Mouse (Mus musculus): ENCODE measurements around the gene Smpd2. TPM values are rescaled to one million over a fixed set of nuclear protein-coding genes. Genes with fewer than 3 reads are reported as not detected.

Gene Smpd2
- total RNA-seq (2017), result 15.0 and 19.4 TPM in 2 replicates

- ATAC-seq (replicated peaks in 1 of 2; ENCODE audit: insufficient read depth in 1 of 2, low FRiP score in 2 of 2, low TSS enrichment in 1 of 2, low read depth in 1 of 2, poor library complexity in 2 of 2, severe bottlenecking in 2 of 2), result peak; percentile 94 to 96
Observed at GRCm38 (mm10) chr10:41489708-41490517, at the start of gene Smpd2, which contains the start of gene Ppil6. Gene Smpd2 (minus strand): TSS chr10:41490369. Gene Ppil6 (plus strand): TSS chr10:41490439.

- no peak for ATAC-seq (replicated peaks in 1 of 2; ENCODE audit: insufficient read depth in 1 of 2, low FRiP score in 2 of 2, low TSS enrichment in 1 of 2, low read depth in 1 of 2, poor library complexity in 2 of 2, severe bottlenecking in 2 of 2)
Observed at GRCm38 (mm10) chr10:41538986-41539385, 48.8 kb upstream of the Smpd2 start.

GRCm38 (mm10) chr10:41537983-41538330 is 47.8 kb upstream of the Smpd2 start:
- no peak for ATAC-seq (replicated peaks in 1 of 2; ENCODE audit: insufficient read depth in 1 of 2, low FRiP score in 2 of 2, low TSS enrichment in 1 of 2, low read depth in 1 of 2, poor library complexity in 2 of 2, severe bottlenecking in 2 of 2)

DNA sequence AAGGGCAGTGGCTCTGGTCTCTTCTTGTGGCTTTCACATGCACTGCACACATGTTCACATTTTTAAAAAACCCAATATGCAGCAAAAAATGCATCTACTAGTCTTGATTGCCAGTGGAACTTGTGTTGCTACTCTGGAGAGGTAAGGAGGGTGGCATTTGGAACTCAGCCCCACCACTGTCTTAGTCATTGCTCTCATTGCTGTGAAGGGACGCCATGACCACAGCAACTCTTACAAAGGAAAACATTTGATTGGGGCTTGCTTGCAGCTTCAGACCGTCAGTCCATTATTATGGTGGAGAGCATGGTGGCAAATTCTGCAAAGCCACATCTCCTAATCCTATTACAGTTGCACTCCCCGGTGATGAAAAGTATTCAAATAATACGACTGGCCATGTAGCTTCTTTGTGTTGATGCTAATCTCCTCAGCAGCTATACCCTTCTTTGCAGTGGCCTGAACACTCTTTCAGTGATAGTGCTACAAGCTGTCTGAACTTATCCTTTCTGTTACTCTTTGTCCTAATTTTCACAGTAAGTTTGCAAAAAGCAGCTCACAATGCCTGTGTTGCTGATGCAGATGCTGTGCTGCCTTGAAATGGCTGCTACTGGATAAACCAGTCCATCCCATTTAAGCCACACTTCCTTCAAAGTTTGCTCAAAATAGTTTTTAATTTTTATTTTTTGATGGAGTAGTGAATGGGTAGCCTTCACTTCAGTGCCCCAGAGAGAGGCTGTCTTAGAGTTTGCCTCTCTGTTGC is 47.2 kb upstream of the Smpd2 start:
- ATAC-seq (replicated peaks in 1 of 2; ENCODE audit: insufficient read depth in 1 of 2, low FRiP score in 2 of 2, low TSS enrichment in 1 of 2, low read depth in 1 of 2, poor library complexity in 2 of 2, severe bottlenecking in 2 of 2), result no peak

DNA sequence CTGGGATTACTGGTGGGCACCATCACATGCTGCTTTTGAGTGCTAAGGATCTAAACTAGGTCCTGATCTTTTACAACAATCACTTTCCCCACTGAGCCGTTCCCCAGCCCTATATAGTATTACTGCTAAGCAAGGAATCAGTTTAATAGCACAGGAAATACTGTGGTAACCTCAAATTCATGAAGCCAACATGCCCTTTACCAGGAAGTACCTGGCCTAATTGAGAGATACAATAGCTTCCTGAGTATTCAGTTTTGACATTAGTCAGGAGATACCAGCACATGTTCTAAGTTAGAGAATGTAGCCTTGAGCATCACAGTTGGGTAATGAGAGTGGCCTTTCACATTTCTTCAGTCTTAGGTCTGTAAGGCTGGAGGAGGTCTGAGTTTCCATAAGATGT is 46.5 kb upstream of the Smpd2 start:
- ATAC-seq (replicated peaks in 1 of 2; ENCODE audit: insufficient read depth in 1 of 2, low FRiP score in 2 of 2, low TSS enrichment in 1 of 2, low read depth in 1 of 2, poor library complexity in 2 of 2, severe bottlenecking in 2 of 2), result no peak

DNA sequence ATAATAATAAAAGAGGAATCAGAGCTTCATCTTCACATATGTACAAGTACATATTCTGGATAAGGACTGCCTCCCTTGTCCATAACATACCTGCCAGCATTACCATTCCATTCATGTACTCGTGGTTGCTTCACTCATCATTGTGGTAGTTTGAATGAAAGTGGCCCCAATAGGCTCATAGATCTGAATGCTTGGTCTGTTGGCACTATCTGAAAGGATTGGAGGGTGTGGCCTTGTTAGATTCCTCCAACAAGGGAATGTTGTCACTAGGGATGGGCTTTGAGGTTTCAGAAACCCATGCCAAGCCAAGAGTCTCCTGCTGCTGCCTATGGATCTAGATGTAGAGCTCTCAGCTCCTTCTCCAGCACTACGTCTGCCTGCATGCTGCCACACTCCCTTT is 45.8 kb upstream of the Smpd2 start:
- ATAC-seq (replicated peaks in 1 of 2; ENCODE audit: insufficient read depth in 1 of 2, low FRiP score in 2 of 2, low TSS enrichment in 1 of 2, low read depth in 1 of 2, poor library complexity in 2 of 2, severe bottlenecking in 2 of 2), result no peak

DNA sequence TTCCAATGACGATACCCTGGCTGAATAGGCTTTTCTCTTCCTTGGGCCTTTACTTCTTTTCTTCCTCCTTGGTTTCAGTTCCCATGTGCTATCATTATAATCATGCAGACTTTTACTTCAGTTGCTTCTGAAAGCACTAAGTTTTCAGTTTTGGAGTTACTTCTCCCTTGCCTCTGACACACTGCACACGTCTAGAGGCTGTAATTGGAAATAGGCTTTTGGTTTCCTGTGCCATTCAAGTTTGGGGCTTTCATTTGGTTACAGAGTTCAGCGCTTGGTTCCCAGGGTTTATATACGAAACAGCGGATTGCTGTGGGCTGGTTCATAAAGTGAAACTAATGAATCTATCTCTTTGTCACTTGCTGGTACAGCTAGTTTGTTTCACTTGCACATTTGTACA is 39.8 kb upstream of the Smpd2 start:
- ATAC-seq (replicated peaks in 1 of 2; ENCODE audit: insufficient read depth in 1 of 2, low FRiP score in 2 of 2, low TSS enrichment in 1 of 2, low read depth in 1 of 2, poor library complexity in 2 of 2, severe bottlenecking in 2 of 2), result peak; percentile 53 to 69; a peak in 3 of 4 replicates

DNA sequence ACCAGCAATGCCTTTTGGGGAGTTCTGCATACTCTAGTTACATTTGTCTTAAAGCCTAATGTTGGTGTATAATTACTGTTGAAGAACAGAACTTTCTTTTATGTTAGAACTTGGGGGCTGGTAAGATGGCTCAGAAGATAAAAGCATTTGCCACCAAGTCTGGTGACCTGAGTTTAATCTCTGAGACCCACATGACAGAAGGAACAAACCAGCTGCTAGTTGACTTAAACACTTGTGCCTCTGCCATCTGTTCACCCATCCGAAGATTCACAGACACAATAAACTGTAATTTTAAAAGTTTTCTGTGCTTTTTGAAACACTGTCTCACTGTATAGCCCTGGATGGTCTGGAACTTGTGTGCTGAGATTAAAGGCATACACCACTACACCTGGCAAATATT is 35.5 kb upstream of the Smpd2 start:
- ATAC-seq (replicated peaks in 1 of 2; ENCODE audit: insufficient read depth in 1 of 2, low FRiP score in 2 of 2, low TSS enrichment in 1 of 2, low read depth in 1 of 2, poor library complexity in 2 of 2, severe bottlenecking in 2 of 2), result no peak

DNA sequence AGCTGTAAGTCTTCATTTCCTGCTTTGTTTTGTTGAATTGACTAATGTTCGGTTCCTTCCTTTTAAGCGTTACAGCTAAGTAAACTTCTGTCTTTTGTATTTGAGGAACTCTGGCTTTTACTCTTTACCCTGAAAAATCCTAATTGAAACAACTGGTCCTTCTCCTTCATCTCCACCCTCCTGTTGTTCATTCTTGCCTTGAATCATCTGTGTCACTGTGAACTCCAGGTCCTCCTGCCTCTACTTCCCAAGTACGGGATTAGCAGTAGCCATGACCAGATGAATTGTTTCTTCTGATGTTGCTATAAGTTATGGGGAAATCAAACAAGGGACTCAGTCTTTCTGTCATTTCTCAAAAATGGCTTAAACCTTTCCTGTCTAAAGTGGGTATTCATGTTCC is 33.2 kb upstream of the Smpd2 start:
- no peak for ATAC-seq (replicated peaks in 1 of 2; ENCODE audit: insufficient read depth in 1 of 2, low FRiP score in 2 of 2, low TSS enrichment in 1 of 2, low read depth in 1 of 2, poor library complexity in 2 of 2, severe bottlenecking in 2 of 2)

DNA sequence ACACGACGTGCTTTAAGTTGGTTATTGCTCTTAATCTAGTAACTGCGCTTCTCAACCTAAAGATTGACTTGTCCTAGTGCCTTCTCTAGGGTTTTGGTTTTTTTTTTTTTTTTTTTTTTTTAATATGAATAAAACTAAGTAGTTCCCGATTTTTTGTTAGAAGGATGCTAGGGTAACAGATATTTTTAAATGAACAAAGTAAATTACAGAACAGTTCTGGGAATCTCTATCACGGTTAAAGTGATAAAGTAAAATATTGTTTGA is 30.2 kb upstream of the Smpd2 start:
- ATAC-seq (replicated peaks in 1 of 2; ENCODE audit: insufficient read depth in 1 of 2, low FRiP score in 2 of 2, low TSS enrichment in 1 of 2, low read depth in 1 of 2, poor library complexity in 2 of 2, severe bottlenecking in 2 of 2), result no peak

- peak in 1 of 2 experiments; percentile 14; a peak in 2 of 4 replicates for ATAC-seq (replicated peaks in 1 of 2; ENCODE audit: insufficient read depth in 1 of 2, low FRiP score in 2 of 2, low TSS enrichment in 1 of 2, low read depth in 1 of 2, poor library complexity in 2 of 2, severe bottlenecking in 2 of 2)
Observed at GRCm38 (mm10) chr10:41519640-41520409, 29.7 kb upstream of the Smpd2 start.

DNA sequence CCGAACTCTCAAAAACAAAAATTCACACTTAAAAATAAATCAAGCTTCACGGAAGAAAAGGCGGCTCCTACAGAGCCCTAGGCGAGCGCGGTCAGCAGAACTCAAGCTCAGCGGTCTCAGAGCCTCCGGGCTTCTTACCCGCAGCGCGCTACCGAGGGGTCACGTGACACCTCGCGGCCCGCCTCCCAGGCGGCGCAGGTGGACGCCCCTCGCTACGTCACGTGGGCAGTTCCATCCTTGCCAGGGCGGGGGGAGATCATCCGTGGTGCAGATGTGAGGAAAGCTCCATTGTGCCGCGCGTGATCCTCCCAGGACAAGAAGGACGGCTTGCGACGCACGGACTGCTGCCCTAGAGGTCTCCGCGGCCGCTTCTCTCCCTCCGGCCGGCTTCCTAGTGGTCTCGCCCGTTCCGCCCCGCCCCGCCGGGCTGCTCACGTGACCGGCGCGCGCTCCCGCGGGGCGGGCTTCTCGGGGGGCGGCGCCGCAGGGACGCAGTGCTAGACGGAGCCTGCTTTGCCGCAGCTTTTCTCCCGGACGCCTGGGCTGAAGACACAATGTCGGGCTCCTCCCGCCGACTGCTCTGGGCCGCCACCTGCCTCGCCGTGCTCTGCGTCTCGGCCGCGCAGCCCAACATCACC is 28.9 kb upstream of the Smpd2 start, which contains the start of gene Cd164:
Gene Cd164, plus strand, starts transcription at position 434 of the 638 bp plus-strand sequence.
- peak; percentile 68 to 70 for ATAC-seq (replicated peaks in 1 of 2; ENCODE audit: insufficient read depth in 1 of 2, low FRiP score in 2 of 2, low TSS enrichment in 1 of 2, low read depth in 1 of 2, poor library complexity in 2 of 2, severe bottlenecking in 2 of 2)

- peak; percentile 68 to 79 for ATAC-seq (replicated peaks in 1 of 2; ENCODE audit: insufficient read depth in 1 of 2, low FRiP score in 2 of 2, low TSS enrichment in 1 of 2, low read depth in 1 of 2, poor library complexity in 2 of 2, severe bottlenecking in 2 of 2)
Observed at GRCm38 (mm10) chr10:41518508-41518980, 28.4 kb upstream of the Smpd2 start.

- no peak for ATAC-seq (replicated peaks in 1 of 2; ENCODE audit: insufficient read depth in 1 of 2, low FRiP score in 2 of 2, low TSS enrichment in 1 of 2, low read depth in 1 of 2, poor library complexity in 2 of 2, severe bottlenecking in 2 of 2)
Observed at GRCm38 (mm10) chr10:41514921-41515320, 24.8 kb upstream of the Smpd2 start.

DNA sequence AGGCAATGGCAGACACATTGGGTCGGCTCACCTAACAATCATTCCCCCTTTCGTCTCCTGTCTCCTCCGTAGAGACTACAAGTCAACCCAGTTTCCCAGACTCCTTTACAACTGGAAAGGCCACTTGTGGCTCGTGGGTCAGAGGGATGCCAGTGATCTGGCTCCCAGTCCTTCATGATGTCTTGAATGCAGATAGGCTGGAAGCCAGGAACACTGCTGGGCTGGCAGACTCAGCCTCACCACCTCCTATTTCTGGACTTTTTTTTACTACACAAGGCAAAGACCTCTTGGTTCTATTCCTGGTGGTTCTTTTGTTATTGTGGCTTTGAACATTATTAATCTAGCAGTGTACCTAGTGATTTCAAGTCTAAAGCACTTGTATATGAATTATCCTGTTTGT is 24.1 kb upstream of the Smpd2 start:
- no peak for ATAC-seq (replicated peaks in 1 of 2; ENCODE audit: insufficient read depth in 1 of 2, low FRiP score in 2 of 2, low TSS enrichment in 1 of 2, low read depth in 1 of 2, poor library complexity in 2 of 2, severe bottlenecking in 2 of 2)

- ATAC-seq (replicated peaks in 1 of 2; ENCODE audit: insufficient read depth in 1 of 2, low FRiP score in 2 of 2, low TSS enrichment in 1 of 2, low read depth in 1 of 2, poor library complexity in 2 of 2, severe bottlenecking in 2 of 2), result peak; percentile 37 to 53; a peak in 1 of 4 replicates
Observed at GRCm38 (mm10) chr10:41509160-41509559, 19.0 kb upstream of the Smpd2 start.

DNA sequence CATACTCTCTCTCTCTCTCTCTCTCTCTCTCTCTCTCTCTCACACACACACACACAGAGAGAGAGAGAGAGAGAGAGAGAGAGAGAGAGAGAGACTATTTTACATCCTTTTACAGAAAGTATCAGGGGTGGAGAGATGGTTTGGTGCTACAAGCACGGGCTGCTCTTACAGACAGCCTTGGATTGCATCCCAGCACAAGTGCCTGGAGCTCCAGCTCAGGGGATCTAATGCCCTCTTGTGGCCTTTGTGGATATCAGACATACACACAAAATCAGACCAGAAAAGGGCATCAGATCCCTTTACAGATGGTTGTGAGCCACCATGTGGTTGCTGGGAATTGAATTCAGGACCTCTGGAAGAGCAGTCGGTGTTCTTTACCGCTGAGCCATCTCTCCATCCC is 15.3 kb upstream of the Smpd2 start:
- ATAC-seq (replicated peaks in 1 of 2; ENCODE audit: insufficient read depth in 1 of 2, low FRiP score in 2 of 2, low TSS enrichment in 1 of 2, low read depth in 1 of 2, poor library complexity in 2 of 2, severe bottlenecking in 2 of 2), result peak; percentile 77 to 86

All from hematopoietic stem cell, adult 5-6 weeks (primary cell).